ENCODE assay signal across 9 mouse cellular contexts in genomic region chr13:53205128-53205911, GRCm38 (mm10).
DNase-seq lines count a peak whose midpoint lies in the region; ATAC-seq and TF ChIP-seq lines count a peak whose summit lies in the region.
"Had no signal": no experiment of that assay in that cellular context is flagged by ENCODE, and none has a peak within 500 bp of the region (broad histone marks: within the 10 kb centered on the region; RNA-seq: fewer than 3 reads in every experiment).

No protein-coding gene starts in this region.

- no peak overlapping the region for H3K4me3 ChIP-seq in hindbrain, embryonic 11.5 days (ENCODE audit: low read depth, low read length)
- no peak overlapping the region for H3K4me3 ChIP-seq in hindbrain, postnatal 0 days (ENCODE audit: low read length)
- H3K4me3 ChIP-seq in embryonic facial prominence, embryonic 11.5 days (ENCODE audit: low read depth, low read length) = no peak overlapping the region
- H3K4me3 ChIP-seq in limb, embryonic 11.5 days (ENCODE audit: low read depth, low read length) = no peak overlapping the region
- H3K4me3 ChIP-seq: midbrain, embryonic 12.5 days had no signal

- no peak overlapping the region for H3K9ac ChIP-seq in hindbrain, embryonic 11.5 days (ENCODE audit: low read depth, low read length)
- no peak overlapping the region for H3K9ac ChIP-seq in hindbrain, postnatal 0 days (replicated peaks; ENCODE audit: low read length)
- H3K9ac ChIP-seq in embryonic facial prominence, embryonic 11.5 days (replicated peaks; ENCODE audit: low read length) = no peak overlapping the region
- no peak overlapping the region for H3K9ac ChIP-seq in limb, embryonic 11.5 days (ENCODE audit: low read length)
- H3K9ac ChIP-seq: midbrain, embryonic 12.5 days had no signal

- no peak for TF ChIP-seq CTCF in hindbrain, postnatal 0 days (IDR thresholded peaks at IDR 0.05; ENCODE audit: low read depth)

- H3K4me2 ChIP-seq in hindbrain, embryonic 11.5 days (replicated peaks; ENCODE audit: low read depth, low read length) = no peak overlapping the region
- no peak overlapping the region for H3K4me2 ChIP-seq in hindbrain, postnatal 0 days (ENCODE audit: low read depth, low read length)
- H3K4me2 ChIP-seq in embryonic facial prominence, embryonic 11.5 days (ENCODE audit: low read depth, low read length) = peak overlapping the region; percentile 17
- peak overlapping the region; percentile 21; the same call in 1 of the 2 replicates for H3K4me2 ChIP-seq in limb, embryonic 11.5 days (ENCODE audit: low read depth, severe bottlenecking)
- H3K4me2 ChIP-seq: midbrain, embryonic 12.5 days had no signal

- no peaks in the 10 kb centered on the region for H3K36me3 ChIP-seq in hindbrain, embryonic 11.5 days (ENCODE audit: control insufficient read depth, insufficient read depth, low read length)
- no peaks in the 10 kb centered on the region for H3K36me3 ChIP-seq in hindbrain, postnatal 0 days (ENCODE audit: insufficient read depth, low read length)
- H3K36me3 ChIP-seq in embryonic facial prominence, embryonic 11.5 days (replicated peaks; ENCODE audit: control insufficient read depth, insufficient read depth, low read depth, low read length) = no peaks in the 10 kb centered on the region
- no peaks in the 10 kb centered on the region for H3K36me3 ChIP-seq in limb, embryonic 11.5 days (ENCODE audit: control insufficient read depth, insufficient read depth, low read length)
- H3K36me3 ChIP-seq: midbrain, embryonic 12.5 days had no signal

- no peaks in the 10 kb centered on the region for H3K4me1 ChIP-seq in hindbrain, embryonic 11.5 days (replicated peaks; ENCODE audit: control insufficient read depth, insufficient read depth, low read length)
- peaks cover 8% of the 10 kb centered on the region; the same call in 1 of the 2 replicates for H3K4me1 ChIP-seq in hindbrain, postnatal 0 days (ENCODE audit: insufficient read depth, low read length)
- peaks cover 14% of the 10 kb centered on the region for H3K4me1 ChIP-seq in embryonic facial prominence, embryonic 11.5 days (ENCODE audit: control insufficient read depth, insufficient read depth, low read length)
- H3K4me1 ChIP-seq in limb, embryonic 11.5 days (ENCODE audit: control insufficient read depth, insufficient read depth, low read length) = peaks cover 71% of the 10 kb centered on the region

- 52% methylated on average over 17 of the region's 17 CpGs for WGBS in hindbrain, embryonic 11.5 days
- 65% methylated on average over 17 of the region's 17 CpGs for WGBS in hindbrain, postnatal 0 days
- WGBS in embryonic facial prominence, embryonic 11.5 days = 17% methylated on average over 17 of the region's 17 CpGs
- 5% methylated on average over 17 of the region's 17 CpGs for WGBS in limb, embryonic 11.5 days

- DNase-seq in hindbrain, embryonic 11.5 days (ENCODE audit: low spot score) = peak; percentile 40
- no peak for DNase-seq in hindbrain, postnatal 0 days (ENCODE audit: low spot score)
- DNase-seq in ES-CJ7 (ENCODE audit: low read depth, low spot score) = peak; percentile 75
- peak; percentile 91 for DNase-seq in embryonic facial prominence, embryonic 11.5 days (ENCODE audit: low spot score)
- DNase-seq in limb, embryonic 11.5 days (ENCODE audit: low spot score) = peak; percentile 82
- DNase-seq in frontal cortex, adult 2 months (ENCODE audit: extremely low spot score in 1 of 2, low spot score in 1 of 2) = no peak
- DNase-seq in spleen, postnatal 10 days (ENCODE audit: low spot score in 2 of 2) = no peak

- ATAC-seq in hindbrain, embryonic 11.5 days (ENCODE audit: low FRiP score) = no peak
- ATAC-seq in hindbrain, postnatal 0 days = no peak
- peak; percentile 83; the same call in 1 of the 2 replicates for ATAC-seq in embryonic facial prominence, embryonic 11.5 days (replicated peaks; ENCODE audit: insufficient number of reproducible peaks, low FRiP score, low TSS enrichment, low read depth)
- ATAC-seq in limb, embryonic 11.5 days (ENCODE audit: insufficient number of reproducible peaks, low FRiP score, low TSS enrichment, low read depth) = peak; percentile 63
- no peak for ATAC-seq in granulocyte monocyte progenitor cell, adult 5-6 weeks (replicated peaks; ENCODE audit: poor library complexity, severe bottlenecking)

- no peaks in the 10 kb centered on the region for H3K9me3 ChIP-seq in hindbrain, embryonic 11.5 days (ENCODE audit: control insufficient read depth, low read length)
- no peaks in the 10 kb centered on the region for H3K9me3 ChIP-seq in hindbrain, postnatal 0 days (ENCODE audit: low read length)
- H3K9me3 ChIP-seq in embryonic facial prominence, embryonic 11.5 days (replicated peaks; ENCODE audit: control insufficient read depth, low read length) = no peaks in the 10 kb centered on the region
- H3K9me3 ChIP-seq in limb, embryonic 11.5 days (ENCODE audit: control insufficient read depth, low read length) = no peaks in the 10 kb centered on the region
- H3K9me3 ChIP-seq: midbrain, embryonic 12.5 days had no signal

- H3K27ac ChIP-seq in hindbrain, embryonic 11.5 days (ENCODE audit: low read depth, low read length) = no peak overlapping the region
- H3K27ac ChIP-seq in hindbrain, postnatal 0 days = no peak overlapping the region
- peak overlapping the region; percentile 80 for H3K27ac ChIP-seq in embryonic facial prominence, embryonic 11.5 days (replicated peaks; ENCODE audit: low read depth, low read length)
- peak overlapping the region; percentile 79 for H3K27ac ChIP-seq in limb, embryonic 11.5 days (replicated peaks; ENCODE audit: low read depth, low read length)
- H3K27ac ChIP-seq: midbrain, embryonic 12.5 days had no signal

- no peaks in the 10 kb centered on the region for H3K27me3 ChIP-seq in hindbrain, embryonic 11.5 days (ENCODE audit: control insufficient read depth, insufficient read depth, low read length)
- H3K27me3 ChIP-seq in hindbrain, postnatal 0 days (ENCODE audit: insufficient read depth, low read length) = no peaks in the 10 kb centered on the region
- no peaks in the 10 kb centered on the region for H3K27me3 ChIP-seq in embryonic facial prominence, embryonic 11.5 days (ENCODE audit: control insufficient read depth, insufficient read depth, low read length)
- H3K27me3 ChIP-seq in limb, embryonic 11.5 days (ENCODE audit: control insufficient read depth, insufficient read depth, low read length) = no peaks in the 10 kb centered on the region

Comparison
In these comparisons a context has a peak if more than half of its experiments do, and no peak if none do; other contexts are left out.
1. DNase-seq: peak in hindbrain, embryonic 11.5 days (single experiment), ES-CJ7 (single experiment), embryonic facial prominence, embryonic 11.5 days (single experiment) and limb, embryonic 11.5 days (single experiment); none in hindbrain, postnatal 0 days (single experiment), frontal cortex, adult 2 months (0 of 2) and spleen, postnatal 10 days (0 of 2).
2. ATAC-seq: peak in embryonic facial prominence, embryonic 11.5 days (single experiment) and limb, embryonic 11.5 days (single experiment); none in hindbrain, embryonic 11.5 days (single experiment), hindbrain, postnatal 0 days (single experiment) and granulocyte monocyte progenitor cell, adult 5-6 weeks (single experiment).
3. H3K27ac ChIP-seq: peak in embryonic facial prominence, embryonic 11.5 days (single experiment) and limb, embryonic 11.5 days (single experiment); none in hindbrain, embryonic 11.5 days (single experiment) and hindbrain, postnatal 0 days (single experiment).
4. H3K4me2 ChIP-seq: peak in embryonic facial prominence, embryonic 11.5 days (single experiment) and limb, embryonic 11.5 days (single experiment); none in hindbrain, embryonic 11.5 days (single experiment) and hindbrain, postnatal 0 days (single experiment).